Mouse (Mus musculus) midbrain, embryonic 16.5 days (tissue): ENCODE results near the gene Gm37240. TPM values are rescaled to one million over a fixed set of nuclear protein-coding genes. Genes with fewer than 3 reads are reported as not detected.

ENCODE experiments used
- ATAC-seq: fragments of 200-750 bp; cut with Nextera tagmentation; 2 replicates; pipeline ENCODE4 v1.8.0; 2017; ENCODE audit warnings: moderate TSS enrichment
- H3K27ac ChIP-seq: fragments of 300-500 bp; sonication (generic); 2 replicates; pipeline ENCODE4 v1.5.1; 2014; ENCODE audit warnings: mild to moderate bottlenecking, low read length, mixed read lengths
- H3K27me3 ChIP-seq: fragments of 300-500 bp; sonication (generic); 2 replicates; pipeline ENCODE4 v1.6.1; 2014; ENCODE audit warnings: low read depth, low read length, mixed read lengths; ENCODE audit not compliant: control insufficient read depth, insufficient read depth
- H3K36me3 ChIP-seq: fragments of 300-500 bp; sonication (generic); 2 replicates; pipeline ENCODE4 v1.6.1; 2014; ENCODE audit warnings: mild to moderate bottlenecking, low read length, moderate library complexity, mixed read lengths; ENCODE audit not compliant: control insufficient read depth, insufficient read depth
- H3K4me1 ChIP-seq: fragments of 300-500 bp; sonication (generic); 2 replicates; pipeline ENCODE4 v1.6.1; 2014; ENCODE audit warnings: mild to moderate bottlenecking, low read length, mixed read lengths; ENCODE audit not compliant: control insufficient read depth, insufficient read depth
- H3K4me2 ChIP-seq: fragments of 300-500 bp; sonication (generic); 2 replicates; pipeline ENCODE4 v1.6.1; 2014; ENCODE audit warnings: mild to moderate bottlenecking, low read length, mixed read lengths
- H3K4me3 ChIP-seq: fragments of 300-500 bp; sonication (generic); 2 replicates; pipeline ENCODE4 v1.5.1; 2014; ENCODE audit warnings: low read depth, mild to moderate bottlenecking, low read length, moderate library complexity, mixed read lengths
- H3K9ac ChIP-seq: fragments of 300-500 bp; sonication (generic); 2 replicates; pipeline ENCODE4 v1.6.1; 2014; ENCODE audit warnings: low read depth, low read length, mixed read lengths
- H3K9me3 ChIP-seq: fragments of 300-500 bp; sonication (generic); replicated peaks from 2 replicates; pipeline ENCODE4 v1.6.1; 2014; ENCODE audit warnings: mild to moderate bottlenecking, low read length, mixed read lengths; ENCODE audit not compliant: control insufficient read depth, poor library complexity, severe bottlenecking
- WGBS: fragments of 180-500 bp; shearing (Covaris S2); extraction: QIAGEN DNeasy Blood & Tissue Kit; methylation state at CpG from one replicate; pipeline ENCODE4 v1.1.7; 2014; 5-methylcytosine and 5-hydroxymethylcytosine counted together
- polyA plus RNA-seq: library from polyadenylated mRNA; unstranded; fragments of >200 nt; fragmentation: Nextera tagmentation; extraction: Ambion mirVana; gene quantifications from 2 replicates; pipeline ENCODE4 v1.2.1, GENCODE M21; 2015

Gm37240 gene
- polyA plus RNA-seq, 1 experiment from 2014 or later: 0.26 TPM

GRCm38 (mm10) chr3:84497718-84498117 lies 1389.6 kb downstream of the Gm37240 start:
- Histone ChIP-seq H3K27ac (no peak overlapping the region), H3K27me3 (no peaks in the 10 kb centered on the region), H3K36me3 (no peaks in the 10 kb centered on the region), H3K4me3 (no peak overlapping the region), H3K9ac (no peak overlapping the region), H3K4me2 (no peak overlapping the region), H3K9me3 (no peaks in the 10 kb centered on the region), H3K4me1 (no peaks in the 10 kb centered on the region)
- no peak for ATAC-seq
- 89% methylated on average over 11 of the region's 11 CpGs for WGBS

GRCm38 (mm10) chr3:84492657-84493056 lies 1394.7 kb downstream of the Gm37240 start:
- 94% methylated on average over 8 of the region's 8 CpGs for WGBS
- Histone ChIP-seq H3K27me3 (no peaks in the 10 kb centered on the region), H3K36me3 (no peaks in the 10 kb centered on the region), H3K4me2 (no peak overlapping the region), H3K9me3 (no peaks in the 10 kb centered on the region), H3K9ac (no peak overlapping the region), H3K4me3 (no peak overlapping the region), H3K4me1 (no peaks in the 10 kb centered on the region), H3K27ac (no peak overlapping the region)
- ATAC-seq: no peak

- 84% methylated on average over 4 of the region's 4 CpGs for WGBS
- H3K27ac ChIP-seq: no peak overlapping the region
- H3K9me3 ChIP-seq: no peaks in the 10 kb centered on the region
- H3K27me3 ChIP-seq: no peaks in the 10 kb centered on the region
- no peak for ATAC-seq
- H3K9ac ChIP-seq: no peak overlapping the region
- no peaks in the 10 kb centered on the region for H3K4me1 ChIP-seq
- no peak overlapping the region for H3K4me3 ChIP-seq
- H3K4me2 ChIP-seq: no peak overlapping the region
- no peaks in the 10 kb centered on the region for H3K36me3 ChIP-seq
These were observed 1395.2 kb downstream of the Gm37240 start for GRCm38 (mm10) chr3:84492148-84492547.

DNA sequence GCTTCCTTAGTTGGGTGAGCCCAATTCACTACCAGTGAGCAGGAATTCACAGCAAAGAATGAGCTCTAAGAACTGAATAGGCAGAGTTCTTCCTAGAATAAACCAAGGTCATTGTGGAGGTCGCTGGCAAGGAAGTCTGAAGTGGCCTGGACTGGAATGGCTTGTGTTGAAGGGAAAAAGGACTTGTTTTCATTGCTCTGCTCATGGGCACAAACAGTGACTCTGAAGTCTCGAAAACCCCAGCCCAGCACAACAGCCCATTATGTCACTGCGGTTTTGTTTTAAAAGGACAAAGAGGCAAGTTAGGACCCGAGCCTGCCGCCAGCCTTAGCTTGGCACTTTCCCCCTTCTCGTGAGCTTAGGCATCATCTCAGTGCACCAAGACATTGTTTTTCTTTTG lies 1398.6 kb downstream of the Gm37240 start:
- Histone ChIP-seq H3K9me3 (no peaks in the 10 kb centered on the region), H3K4me3 (no peak overlapping the region), H3K4me1 (no peaks in the 10 kb centered on the region), H3K4me2 (no peak overlapping the region), H3K27me3 (no peaks in the 10 kb centered on the region), H3K36me3 (no peaks in the 10 kb centered on the region), H3K9ac (no peak overlapping the region), H3K27ac (no peak overlapping the region)
- no peak for ATAC-seq
- 47% methylated on average over 6 of the region's 6 CpGs for WGBS

DNA sequence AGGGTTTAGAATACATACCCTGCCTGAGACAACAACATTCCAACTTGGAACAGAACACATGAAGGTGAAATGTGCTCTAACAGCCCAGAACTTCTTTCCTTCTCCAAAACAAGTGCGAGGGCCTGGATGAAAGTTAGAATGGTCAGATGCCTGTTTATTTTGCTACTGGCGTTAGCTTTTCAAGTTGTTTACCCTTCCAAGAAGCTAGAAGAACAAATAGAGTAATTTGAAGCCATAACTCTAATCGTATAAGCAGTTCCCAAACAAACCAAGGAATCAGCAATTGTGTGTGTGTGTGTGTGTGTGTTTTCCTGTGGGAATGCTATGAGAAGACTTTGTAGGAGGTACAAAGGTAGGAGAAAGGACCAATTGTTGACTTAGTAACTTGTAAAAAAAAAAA lies 1402.4 kb downstream of the Gm37240 start:
- H3K9ac ChIP-seq: no peak overlapping the region
- H3K4me3 ChIP-seq: no peak overlapping the region
- no peak for ATAC-seq
- H3K36me3 ChIP-seq: no peaks in the 10 kb centered on the region
- no peaks in the 10 kb centered on the region for H3K9me3 ChIP-seq
- H3K27me3 ChIP-seq: peaks cover 13% of the 10 kb centered on the region
- 88% methylated on average over 3 of the region's 3 CpGs for WGBS
- peaks cover 3% of the 10 kb centered on the region; the same call in 1 of the 2 replicates for H3K4me1 ChIP-seq
- no peak overlapping the region for H3K27ac ChIP-seq
- H3K4me2 ChIP-seq: no peak overlapping the region

- no peak for ATAC-seq
- Histone ChIP-seq H3K27ac (no peak overlapping the region), H3K4me3 (no peak overlapping the region), H3K4me1 (peaks cover 6% of the 10 kb centered on the region; the same call in 1 of the 2 replicates), H3K9me3 (no peaks in the 10 kb centered on the region), H3K36me3 (no peaks in the 10 kb centered on the region), H3K27me3 (peaks cover 13% of the 10 kb centered on the region), H3K4me2 (no peak overlapping the region), H3K9ac (no peak overlapping the region)
- WGBS: 75% methylated on average over 4 of the region's 4 CpGs
These were observed 1403.0 kb downstream of the Gm37240 start for GRCm38 (mm10) chr3:84484333-84484732.

GRCm38 (mm10) chr3:84482121-84482520 lies 1405.2 kb downstream of the Gm37240 start:
- Histone ChIP-seq H3K4me3 (no peak overlapping the region), H3K9ac (no peak overlapping the region), H3K4me1 (peaks cover 17% of the 10 kb centered on the region), H3K4me2 (no peak overlapping the region), H3K36me3 (no peaks in the 10 kb centered on the region), H3K27me3 (peaks cover 24% of the 10 kb centered on the region), H3K27ac (no peak overlapping the region), H3K9me3 (no peaks in the 10 kb centered on the region)
- 49% methylated on average over 6 of the region's 6 CpGs for WGBS
- ATAC-seq: no peak

DNA sequence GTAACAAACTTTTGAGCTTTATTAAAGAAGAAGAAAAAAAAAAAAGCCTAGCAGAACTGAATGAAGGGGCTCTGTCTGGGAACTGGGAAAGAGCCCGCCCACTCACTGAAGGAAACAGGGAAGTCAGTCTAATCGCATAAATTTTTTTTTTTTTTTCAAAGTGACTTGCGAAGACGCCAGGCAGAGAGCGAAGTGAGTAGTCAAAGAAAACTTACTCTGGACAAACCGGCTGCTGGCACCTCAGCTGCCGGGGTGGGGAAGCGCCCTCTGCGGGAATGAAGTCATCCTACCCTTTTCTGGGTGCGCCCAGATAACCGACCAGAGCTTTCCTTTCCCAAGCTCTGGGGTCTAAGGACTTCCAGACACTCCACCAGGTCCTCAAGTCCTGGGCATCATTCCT lies 1406.2 kb downstream of the Gm37240 start:
- peak overlapping the region; percentile 86 for H3K9ac ChIP-seq
- no peak overlapping the region for H3K27ac ChIP-seq

DNA sequence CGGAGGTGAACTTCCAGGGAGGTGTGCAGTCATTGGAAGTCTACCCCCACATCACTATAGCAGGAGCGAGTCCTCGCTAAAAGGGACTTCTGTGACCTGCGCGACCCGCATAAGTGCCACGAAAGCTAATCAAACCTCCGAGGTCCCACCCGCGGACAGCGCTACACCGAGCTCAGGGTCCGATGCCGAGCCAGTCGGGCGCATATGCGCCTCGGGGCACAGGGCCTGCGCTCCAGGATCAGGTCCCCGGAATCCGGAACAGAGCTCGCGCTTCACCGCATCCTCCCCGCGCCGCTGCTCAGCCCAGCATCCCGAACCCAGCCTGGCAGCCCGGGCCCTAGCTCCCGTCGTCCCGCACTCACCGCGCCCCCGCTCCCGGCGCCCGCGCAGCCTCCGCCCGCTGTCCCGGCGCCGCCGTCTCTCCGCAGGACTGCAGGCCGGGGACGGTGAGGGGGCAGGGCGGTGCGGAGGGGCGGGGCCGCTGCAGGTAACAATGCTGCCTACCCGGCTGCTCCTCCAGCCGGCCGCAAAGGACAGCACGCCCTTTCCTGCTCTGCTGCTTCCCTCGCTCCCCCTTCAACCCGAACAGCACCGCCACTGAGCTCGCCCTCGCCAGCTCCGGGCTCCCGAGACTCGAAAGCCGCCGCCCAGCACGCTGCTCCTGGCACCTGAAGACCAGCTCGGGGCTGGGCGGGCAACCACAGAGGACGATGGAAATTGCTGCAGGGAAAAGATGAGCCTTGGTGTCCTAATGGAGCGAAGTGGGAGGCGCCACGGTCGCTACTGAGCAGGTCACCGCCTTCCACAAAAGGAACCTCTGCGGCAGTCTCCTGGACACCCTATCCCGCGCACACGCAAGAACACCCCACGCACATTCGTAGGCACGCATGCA lies 1407.1 kb downstream of the Gm37240 start, which contains the start of gene Fhdc1:
Gene Fhdc1, minus strand, starts transcription at position 424 of the 892 bp plus-strand sequence.
- Histone ChIP-seq H3K9me3 (no peaks in the 10 kb centered on the region), H3K4me3 (peak within 1 kb of the TSS; percentile 79), H3K36me3 (no peaks in the 10 kb centered on the region), H3K27me3 (peaks cover 29% of the 10 kb centered on the region), H3K4me2 (peak within 1 kb of the TSS; percentile 94), H3K9ac (peak within 1 kb of the TSS; percentile 86), H3K4me1 (peaks cover 17% of the 10 kb centered on the region), H3K27ac (peak within 1 kb of the TSS; percentile 71)
- peak; percentile 80 for ATAC-seq
- under 1% methylated on average over 72 of the region's 82 CpGs for WGBS

More for the DNA sequence above, 1406.2 kb downstream of the Gm37240 start:
- ATAC-seq: no peak
- H3K4me1 ChIP-seq: peaks cover 17% of the 10 kb centered on the region
- H3K36me3 ChIP-seq: no peaks in the 10 kb centered on the region
- H3K4me3 ChIP-seq: peak overlapping the region; percentile 79
- H3K27me3 ChIP-seq: peaks cover 29% of the 10 kb centered on the region
- no peaks in the 10 kb centered on the region for H3K9me3 ChIP-seq
- H3K4me2 ChIP-seq: peak overlapping the region; percentile 94
- 2% methylated on average over 11 of the region's 11 CpGs for WGBS
